Mouse (Mus musculus) liver, embryonic 13.5 days (tissue): Measurements from ENCODE around the gene Hdac4. TPM values are rescaled to one million over a fixed set of nuclear protein-coding genes. Genes with fewer than 3 reads are reported as not detected.

ENCODE experiments used
- ATAC-seq: fragments of 200-750 bp; cut with Nextera tagmentation; 2 replicates; pipeline ENCODE4 v1.8.0; 2017; ENCODE audit warnings: low read depth, mild to moderate bottlenecking, moderate number of reproducible peaks, moderate library complexity
- DNase-seq: peaks from one replicate; pipeline ENCODE4 v3.0.0; 2022
- H3K27ac ChIP-seq: fragments of 300-500 bp; sonication (generic); 2 replicates; pipeline ENCODE4 v1.5.1; 2015; ENCODE audit warnings: moderate library complexity, mild to moderate bottlenecking, inconsistent platforms
- H3K27me3 ChIP-seq: fragments of 300-500 bp; sonication (generic); 2 replicates; pipeline ENCODE4 v1.6.1; 2015; ENCODE audit warnings: mild to moderate bottlenecking, inconsistent platforms
- H3K36me3 ChIP-seq: fragments of 300-500 bp; sonication (generic); 2 replicates; pipeline ENCODE4 v1.6.1; 2015; ENCODE audit warnings: mild to moderate bottlenecking, inconsistent platforms
- H3K4me1 ChIP-seq: fragments of 300-500 bp; sonication (generic); replicated peaks from 2 replicates; pipeline ENCODE4 v1.6.1; 2015; ENCODE audit warnings: inconsistent platforms
- H3K4me2 ChIP-seq: fragments of 300-500 bp; sonication (generic); 2 replicates; pipeline ENCODE4 v1.6.1; 2015; ENCODE audit warnings: inconsistent platforms, mild to moderate bottlenecking, moderate library complexity
- H3K4me3 ChIP-seq: fragments of 300-500 bp; sonication (generic); replicated peaks from 2 replicates; pipeline ENCODE4 v1.5.1; 2015; ENCODE audit warnings: mild to moderate bottlenecking, inconsistent platforms
- H3K9ac ChIP-seq: fragments of 300-500 bp; sonication (generic); 2 replicates; pipeline ENCODE4 v1.6.1; 2015; ENCODE audit warnings: mild to moderate bottlenecking, inconsistent platforms
- H3K9me3 ChIP-seq: fragments of 300-500 bp; sonication (generic); replicated peaks from 2 replicates; pipeline ENCODE4 v1.6.1; 2016; ENCODE audit warnings: inconsistent platforms
- WGBS: fragments of 180-500 bp; shearing (Covaris S2); methylation state at CpG from one replicate; pipeline ENCODE4 v1.1.7; 2015; ENCODE audit not compliant: insufficient replicate concordance; 5-methylcytosine and 5-hydroxymethylcytosine counted together
- polyA plus RNA-seq: library from polyadenylated mRNA; unstranded; fragments of >200 nt; fragmentation: Nextera tagmentation; extraction: Ambion mirVana; gene quantifications from 2 replicates; pipeline ENCODE4 v1.2.1, GENCODE M21; 2015

The Hdac4 gene
- polyA plus RNA-seq, 1 experiment from 2014 or later: 3.9 TPM

GRCm38 (mm10) chr1:91905268-91905667, 290.2 kb downstream of the Hdac4 start:
- H3K4me1 ChIP-seq: no peaks in the 10 kb centered on the region
- H3K4me2 ChIP-seq: no peak overlapping the region
- ATAC-seq: no peak
- H3K4me3 ChIP-seq: no peak overlapping the region
- no peaks in the 10 kb centered on the region for H3K36me3 ChIP-seq
- WGBS: 66% methylated on average over 6 of the region's 6 CpGs
- no peaks in the 10 kb centered on the region for H3K9me3 ChIP-seq
- no peak overlapping the region for H3K9ac ChIP-seq
- no peaks in the 10 kb centered on the region for H3K27me3 ChIP-seq
- no peak for DNase-seq
- no peak overlapping the region for H3K27ac ChIP-seq

- no peak overlapping the region for H3K27ac ChIP-seq
- no peak overlapping the region for H3K4me2 ChIP-seq
- no peak for ATAC-seq
- H3K36me3 ChIP-seq: no peaks in the 10 kb centered on the region
- no peak overlapping the region for H3K4me3 ChIP-seq
- H3K9me3 ChIP-seq: no peaks in the 10 kb centered on the region
- no peak for DNase-seq
- H3K27me3 ChIP-seq: no peaks in the 10 kb centered on the region
- H3K4me1 ChIP-seq: no peaks in the 10 kb centered on the region
- H3K9ac ChIP-seq: no peak overlapping the region
- 52% methylated on average over 8 of the region's 8 CpGs for WGBS
Observed at GRCm38 (mm10) chr1:91903241-91903981, 292.1 kb downstream of the Hdac4 start.

- H3K9me3 ChIP-seq: no peaks in the 10 kb centered on the region
- H3K36me3 ChIP-seq: no peaks in the 10 kb centered on the region
- no peak overlapping the region for H3K4me2 ChIP-seq
- H3K9ac ChIP-seq: no peak overlapping the region
- no peaks in the 10 kb centered on the region for H3K4me1 ChIP-seq
- no peaks in the 10 kb centered on the region for H3K27me3 ChIP-seq
- ATAC-seq (no peak), DNase-seq (no peak)
- 56% methylated on average over 2 of the region's 2 CpGs for WGBS
- no peak overlapping the region for H3K27ac ChIP-seq
- no peak overlapping the region for H3K4me3 ChIP-seq
Observed at GRCm38 (mm10) chr1:91897078-91897477, 298.4 kb downstream of the Hdac4 start.

GRCm38 (mm10) chr1:91894286-91894685, 301.2 kb downstream of the Hdac4 start:
- Histone ChIP-seq H3K4me1 (no peaks in the 10 kb centered on the region), H3K9ac (no peak overlapping the region), H3K4me3 (no peak overlapping the region), H3K9me3 (no peaks in the 10 kb centered on the region), H3K27me3 (no peaks in the 10 kb centered on the region), H3K36me3 (no peaks in the 10 kb centered on the region), H3K4me2 (no peak overlapping the region), H3K27ac (no peak overlapping the region)
- DNase-seq (no peak), ATAC-seq (no peak)
- WGBS: 58% methylated on average over 5 of the region's 5 CpGs

- no peak for ATAC-seq
- H3K4me3 ChIP-seq: no peak overlapping the region
- H3K27me3 ChIP-seq: no peaks in the 10 kb centered on the region
- H3K36me3 ChIP-seq: no peaks in the 10 kb centered on the region
- no peaks in the 10 kb centered on the region for H3K4me1 ChIP-seq
- H3K9me3 ChIP-seq: no peaks in the 10 kb centered on the region
- H3K4me2 ChIP-seq: no peak overlapping the region
- no peak overlapping the region for H3K9ac ChIP-seq
- DNase-seq: no peak
- 79% methylated on average over 11 of the region's 11 CpGs for WGBS
- H3K27ac ChIP-seq: no peak overlapping the region
Observed at GRCm38 (mm10) chr1:91893598-91893997, 301.9 kb downstream of the Hdac4 start.

- H3K9me3 ChIP-seq: no peaks in the 10 kb centered on the region
- peak; percentile 45; the same call in 1 of the 2 replicates for ATAC-seq
- no peaks in the 10 kb centered on the region for H3K36me3 ChIP-seq
- no peak overlapping the region for H3K4me3 ChIP-seq
- DNase-seq: no peak
- no peaks in the 10 kb centered on the region for H3K4me1 ChIP-seq
- H3K9ac ChIP-seq: no peak overlapping the region
- H3K4me2 ChIP-seq: no peak overlapping the region
- H3K27ac ChIP-seq: no peak overlapping the region
- WGBS: 58% methylated on average over 5 of the region's 5 CpGs
- H3K27me3 ChIP-seq: no peaks in the 10 kb centered on the region
Observed at GRCm38 (mm10) chr1:91883115-91883514, 312.4 kb downstream of the Hdac4 start.

GRCm38 (mm10) chr1:91880899-91881298, 314.6 kb downstream of the Hdac4 start:
- Histone ChIP-seq H3K27me3 (no peaks in the 10 kb centered on the region), H3K9me3 (no peaks in the 10 kb centered on the region), H3K36me3 (no peaks in the 10 kb centered on the region), H3K4me2 (no peak overlapping the region), H3K27ac (no peak overlapping the region), H3K9ac (no peak overlapping the region), H3K4me3 (no peak overlapping the region), H3K4me1 (no peaks in the 10 kb centered on the region)
- ATAC-seq (no peak), DNase-seq (no peak)
- WGBS: 55% methylated on average over 8 of the region's 8 CpGs

- Histone ChIP-seq H3K36me3 (no peaks in the 10 kb centered on the region), H3K27me3 (no peaks in the 10 kb centered on the region), H3K4me2 (no peak overlapping the region), H3K9me3 (no peaks in the 10 kb centered on the region), H3K27ac (no peak overlapping the region), H3K4me3 (no peak overlapping the region), H3K4me1 (no peaks in the 10 kb centered on the region), H3K9ac (no peak overlapping the region)
- WGBS: 72% methylated on average over 12 of the region's 12 CpGs
- no peak for ATAC-seq
- DNase-seq: no peak
Observed at GRCm38 (mm10) chr1:91880156-91880555, 315.3 kb downstream of the Hdac4 start.
